Mouse (Mus musculus) ovary, postnatal 14 days (tissue): ENCODE results near the gene Tead1.
"Not testable (repeated sequence)": the region's sequence is repeated elsewhere in the genome, so short reads cannot be mapped to it uniquely, and the experiment has no call there.

Experiments
- DNase-seq: peaks from one replicate; pipeline ENCODE4 v3.0.0; 2022; ENCODE audit warnings: low spot score

Gene Tead1

GRCm38 (mm10) chr7:112922801-112923200 is 243.7 kb downstream of the Tead1 start:
- DNase-seq = no peak

- DNase-seq = no peak
These were observed 244.6 kb downstream of the Tead1 start for GRCm38 (mm10) chr7:112923712-112924111.

GRCm38 (mm10) chr7:112930669-112931068 is 251.6 kb downstream of the Tead1 start:
- no peak for DNase-seq

- DNase-seq = not testable (repeated sequence)
These were observed 256.8 kb downstream of the Tead1 start for GRCm38 (mm10) chr7:112935876-112936275.

- DNase-seq = no peak
These were observed 258.0 kb downstream of the Tead1 start for GRCm38 (mm10) chr7:112937089-112937488.

GRCm38 (mm10) chr7:112938959-112939358 is 259.8 kb downstream of the Tead1 start:
- DNase-seq = no peak

GRCm38 (mm10) chr7:112942567-112942966 is 263.4 kb downstream of the Tead1 start:
- DNase-seq = no peak

- no peak for DNase-seq
These were observed 263.9 kb downstream of the Tead1 start for GRCm38 (mm10) chr7:112943056-112943455.

- DNase-seq = no peak
These were observed 267.6 kb downstream of the Tead1 start for GRCm38 (mm10) chr7:112946706-112947105.

- peak; percentile 76 for DNase-seq
These were observed 274.7 kb downstream of the Tead1 start, which contains the start of gene Rassf10 for GRCm38 (mm10) chr7:112953777-112954291. Gene Rassf10, plus strand, starts transcription at chr7:112953962.

GRCm38 (mm10) chr7:112954351-112955102 is 275.4 kb downstream of the Tead1 start:
- peak; percentile 12 for DNase-seq

GRCm38 (mm10) chr7:112955103-112955827 is 276.1 kb downstream of the Tead1 start:
- peak; percentile 27 for DNase-seq

- DNase-seq = no peak
These were observed 276.8 kb downstream of the Tead1 start for GRCm38 (mm10) chr7:112955955-112956354.
